Mouse (Mus musculus) MEL (cell line): ENCODE results near the gene Gm10719. TPM values are rescaled to one million over a fixed set of nuclear protein-coding genes. Genes with fewer than 3 reads are reported as not detected.
"Not testable (repeated sequence)": the region's sequence is repeated elsewhere in the genome, so short reads cannot be mapped to it uniquely, and the experiment has no call there.

Experiments used
- DNase-seq: peaks from one replicate; pipeline ENCODE4 v3.0.0; 2011; ENCODE audit warnings: low read depth, low spot score
- H3K27ac ChIP-seq: 2 replicates; pipeline ENCODE4 v1.5.1; 2012; ENCODE audit warnings: low read depth, mild to moderate bottlenecking, control low read depth, low read length, moderate library complexity; ENCODE audit not compliant: control insufficient read depth
- H3K27me3 ChIP-seq, 2 experiments: fragments of 150-350 bp in 1 of 2; sonication (generic) in 1 of 2; 2 replicates each; pipeline ENCODE4 v1.6.1; 2012; ENCODE audit warnings: low read length in 2 of 2, mild to moderate bottlenecking in 2 of 2, improper control_type of control experiment in 1 of 2, moderate library complexity in 1 of 2; ENCODE audit not compliant: insufficient read depth in 2 of 2, control insufficient read depth in 1 of 2
- H3K36me3 ChIP-seq, 2 experiments: 2 replicates each; pipeline ENCODE4 v1.6.1; 2012 to 2014; ENCODE audit warnings: low read length in 2 of 2, improper control_type of control experiment in 1 of 2, inconsistent platforms in 1 of 2, mild to moderate bottlenecking in 1 of 2; ENCODE audit not compliant: insufficient read depth in 2 of 2, control insufficient read depth in 1 of 2
- H3K4me1 ChIP-seq, 2 experiments: fragments of 150-350 bp in 1 of 2; sonication (generic) in 1 of 2; 2 replicates each; pipeline ENCODE4 v1.6.1; 2012; ENCODE audit warnings: low read length in 2 of 2, improper control_type of control experiment in 1 of 2, mild to moderate bottlenecking in 1 of 2; ENCODE audit not compliant: insufficient read depth in 2 of 2, control insufficient read depth in 1 of 2
- H3K4me3 ChIP-seq, 2 experiments: fragments of 150-350 bp in 1 of 2; sonication (generic) in 1 of 2; 2 replicates each; pipeline ENCODE4 v1.5.1; 2012; ENCODE audit warnings: low read depth in 2 of 2, low read length in 2 of 2, mild to moderate bottlenecking in 2 of 2, moderate library complexity in 2 of 2, control low read depth in 1 of 2, improper control_type of control experiment in 1 of 2; ENCODE audit not compliant: control insufficient read depth in 1 of 2, insufficient read depth in 1 of 2
- H3K79me2 ChIP-seq: 2 replicates; pipeline ENCODE4 v1.6.1; 2012; ENCODE audit warnings: mild to moderate bottlenecking, low read length, moderate library complexity; ENCODE audit not compliant: control insufficient read depth, poor library complexity, insufficient read depth
- H3K9ac ChIP-seq: 2 replicates; pipeline ENCODE4 v1.6.1; 2012; ENCODE audit warnings: low read depth, mild to moderate bottlenecking, control low read depth, low read length, moderate library complexity; ENCODE audit not compliant: control insufficient read depth, poor library complexity, severe bottlenecking
- H3K9me3 ChIP-seq: fragments of 150-350 bp; sonication (generic); replicated peaks from 2 replicates; pipeline ENCODE4 v1.6.1; 2012; ENCODE audit warnings: mild to moderate bottlenecking, low read length, improper control_type of control experiment, moderate library complexity; ENCODE audit not compliant: insufficient read depth
- polyA plus RNA-seq, 2 experiments: library from polyadenylated mRNA; stranded (reverse) in 1 of 2; unstranded in 1 of 2; fragments of >175 nt in 1 of 2; fragments of >200 nt in 1 of 2; gene quantifications; 2 replicates each; pipeline versions ENCODE4 v1.2.1 to v1.2.4; 2012; ENCODE audit warnings: low replicate concordance in 2 of 2, low read depth in 1 of 2; ENCODE audit not compliant: insufficient read length in 2 of 2, insufficient read depth in 1 of 2, missing spikeins in 1 of 2
- total RNA-seq: library from RNA; depleted of rRNA; stranded (reverse); fragments of 300-350 nt; gene quantifications from 2 replicates; pipeline ENCODE4 v1.2.3, GENCODE M21; 2012

The Gm10719 gene
- total and polyA plus RNA-seq, 3 experiments: 0.18 to 2.4 TPM; not detected in 1

DNA sequence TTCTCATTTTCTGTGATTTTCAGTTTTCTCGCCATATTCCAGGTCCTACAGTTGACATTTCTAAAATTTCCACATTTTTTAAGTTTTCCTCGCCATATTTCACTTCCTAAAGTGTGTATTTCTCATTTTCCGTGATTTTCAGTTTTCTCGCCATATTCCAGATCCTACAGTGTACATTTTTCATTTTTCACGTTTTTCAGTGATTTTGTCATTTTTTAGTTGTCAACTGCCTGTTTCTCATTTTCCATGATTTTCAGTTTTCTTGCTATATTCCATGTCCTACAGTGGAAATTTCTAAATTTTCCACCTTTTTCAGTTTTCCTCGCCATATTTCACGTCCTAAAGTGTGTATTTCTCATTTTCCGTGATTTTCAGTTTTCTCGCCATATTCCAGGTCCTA, 9.9 kb upstream of the Gm10719 start:
- not testable (repeated sequence) for H3K9me3 ChIP-seq, H3K9ac ChIP-seq, H3K79me2 ChIP-seq, H3K27ac ChIP-seq, H3K4me3 ChIP-seq, H3K36me3 ChIP-seq, H3K27me3 ChIP-seq, H3K4me1 ChIP-seq
- DNase-seq: peak; percentile 67

DNA sequence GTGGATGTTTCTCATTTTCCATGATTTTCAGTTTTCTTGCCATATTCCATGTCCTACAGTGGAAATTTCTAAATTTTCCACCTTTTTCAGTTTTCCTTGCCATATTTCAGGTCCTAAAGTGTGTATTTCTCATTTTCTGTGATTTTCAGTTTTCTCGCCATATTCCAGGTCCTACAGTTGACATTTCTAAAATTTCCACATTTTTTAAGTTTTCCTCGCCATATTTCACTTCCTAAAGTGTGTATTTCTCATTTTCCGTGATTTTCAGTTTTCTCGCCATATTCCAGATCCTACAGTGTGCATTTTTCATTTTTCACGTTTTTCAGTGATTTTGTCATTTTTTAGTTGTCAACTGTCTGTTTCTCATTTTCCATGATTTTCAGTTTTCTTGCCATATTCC, 7.9 kb upstream of the Gm10719 start:
- H3K27ac ChIP-seq, H3K4me3 ChIP-seq, H3K27me3 ChIP-seq, H3K9me3 ChIP-seq, DNase-seq, H3K79me2 ChIP-seq, H3K9ac ChIP-seq, H3K36me3 ChIP-seq, H3K4me1 ChIP-seq: not testable (repeated sequence)

DNA sequence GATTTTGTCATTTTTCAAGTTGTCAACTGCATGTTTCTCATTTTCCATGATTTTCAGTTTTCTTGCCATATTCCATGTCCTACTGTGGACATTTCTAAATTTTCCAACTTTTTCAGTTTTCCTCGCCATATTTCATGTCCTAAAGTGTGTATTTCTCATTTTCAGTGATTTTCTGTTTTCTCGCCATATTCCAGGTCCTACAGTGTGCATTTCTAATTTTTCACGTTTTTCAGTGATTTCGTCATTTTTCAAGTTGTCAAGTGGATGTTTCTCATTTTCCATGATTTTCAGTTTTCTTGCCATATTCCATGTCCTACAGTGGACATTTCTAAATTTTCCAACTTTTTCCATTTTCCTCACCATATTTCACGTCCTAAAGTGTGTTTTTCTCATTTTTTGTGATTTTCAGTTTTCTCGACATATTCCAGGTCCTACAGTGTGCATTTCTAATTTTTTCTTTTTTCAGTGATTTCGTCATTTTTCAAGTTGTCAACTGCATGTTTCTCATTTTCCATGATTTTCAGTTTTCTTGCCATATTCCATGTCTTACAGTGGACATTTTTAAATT, 5.1 kb upstream of the Gm10719 start:
- not testable (repeated sequence) for H3K9ac ChIP-seq, H3K4me1 ChIP-seq, H3K36me3 ChIP-seq, H3K79me2 ChIP-seq, DNase-seq, H3K9me3 ChIP-seq, H3K27me3 ChIP-seq, H3K27ac ChIP-seq, H3K4me3 ChIP-seq

DNA sequence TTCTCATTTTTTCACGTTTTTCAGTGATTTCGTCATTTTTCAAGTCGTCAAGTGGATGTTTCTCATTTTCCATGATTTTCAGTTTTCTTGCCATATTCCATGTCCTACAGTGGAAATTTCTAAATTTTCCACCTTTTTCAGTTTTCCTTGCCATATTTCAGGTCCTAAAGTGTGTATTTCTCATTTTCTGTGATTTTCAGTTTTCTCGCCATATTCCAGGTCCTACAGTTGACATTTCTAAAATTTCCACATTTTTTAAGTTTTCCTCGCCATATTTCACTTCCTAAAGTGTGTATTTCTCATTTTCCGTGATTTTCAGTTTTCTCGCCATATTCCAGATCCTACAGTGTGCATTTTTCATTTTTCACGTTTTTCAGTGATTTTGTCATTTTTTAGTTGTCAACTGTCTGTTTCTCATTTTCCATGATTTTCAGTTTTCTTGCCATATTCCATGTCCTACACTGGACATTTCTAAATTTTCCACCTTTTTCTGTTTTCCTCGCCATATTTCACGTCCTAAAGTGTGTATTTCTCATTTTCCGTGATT, 4.4 kb upstream of the Gm10719 start, which contains the start of gene Gm10721:
Gene Gm10721, plus strand, starts transcription at position 408 of the 547 bp plus-strand sequence.
- H3K27me3 ChIP-seq, H3K4me3 ChIP-seq, DNase-seq, H3K27ac ChIP-seq, H3K9ac ChIP-seq, H3K9me3 ChIP-seq, H3K79me2 ChIP-seq, H3K4me1 ChIP-seq, H3K36me3 ChIP-seq: not testable (repeated sequence)

DNA sequence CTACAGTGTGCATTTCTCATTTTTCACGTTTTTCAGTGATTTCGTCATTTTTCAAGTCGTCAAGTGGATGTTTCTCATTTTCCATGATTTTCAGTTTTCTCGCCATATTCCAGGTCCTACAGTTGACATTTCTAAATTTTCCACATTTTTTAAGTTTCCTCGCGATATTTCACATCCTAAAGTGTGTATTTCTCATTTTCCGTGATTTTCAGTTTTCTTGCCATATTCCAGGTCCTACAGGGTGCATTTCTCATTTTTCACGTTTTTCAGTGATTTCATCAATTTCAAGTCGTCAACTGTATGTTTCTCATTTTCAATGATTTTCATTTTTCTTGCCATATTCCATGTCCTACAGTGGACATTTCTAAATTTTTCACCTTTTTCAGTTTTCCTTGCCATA, 1.9 kb upstream of the Gm10719 start, which contains the start of gene Gm10720:
Gene Gm10720, plus strand, starts transcription at position 301 of the 400 bp plus-strand sequence.
- not testable (repeated sequence) for H3K27ac ChIP-seq

DNA sequence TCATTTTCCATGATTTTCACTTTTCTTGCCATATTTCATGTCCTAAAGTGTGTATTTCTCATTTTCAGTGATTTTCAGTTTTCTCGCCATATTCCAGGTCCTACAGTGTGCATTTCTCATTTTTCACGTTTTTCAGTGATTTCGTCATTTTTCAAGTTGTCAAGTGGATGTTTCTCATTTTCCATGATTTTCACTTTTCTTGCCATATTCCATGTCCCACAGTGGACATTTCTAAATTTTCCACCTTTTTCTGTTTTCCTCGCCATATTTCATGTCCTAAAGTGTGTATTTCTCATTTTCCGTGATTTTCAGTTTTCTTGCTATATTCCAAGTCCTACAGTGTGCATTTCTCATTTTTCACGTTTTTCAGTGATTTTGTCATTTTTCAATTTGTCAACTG, 1.3 kb upstream of the Gm10719 start:
- H3K9me3 ChIP-seq, H3K4me3 ChIP-seq, DNase-seq: not testable (repeated sequence)

More for the DNA sequence above, 1.9 kb upstream of the Gm10719 start, which contains the start of gene Gm10720:
- H3K4me1 ChIP-seq, DNase-seq, H3K27me3 ChIP-seq, H3K9me3 ChIP-seq, H3K9ac ChIP-seq, H3K4me3 ChIP-seq, H3K79me2 ChIP-seq, H3K36me3 ChIP-seq: not testable (repeated sequence)

DNA sequence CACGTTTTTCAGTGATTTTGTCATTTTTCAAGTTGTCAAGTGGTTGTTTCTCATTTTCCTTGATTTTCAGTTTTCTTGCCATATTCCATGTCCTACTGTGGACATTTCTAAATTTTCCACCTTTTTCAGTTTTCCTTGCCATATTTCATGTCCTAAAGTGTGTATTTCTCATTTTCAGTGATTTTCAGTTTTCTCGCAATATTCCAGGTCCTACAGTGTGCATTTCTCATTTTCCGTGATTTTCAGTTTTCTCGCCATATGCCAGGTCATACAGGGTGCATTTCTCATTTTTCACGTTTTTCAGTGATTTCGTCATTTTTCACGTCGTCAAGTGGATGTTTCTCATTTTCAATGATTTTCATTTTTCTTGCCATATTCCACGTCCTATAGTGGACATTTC, 1.7 kb downstream of the Gm10719 start:
- not testable (repeated sequence) for H3K79me2 ChIP-seq, H3K4me3 ChIP-seq, H3K36me3 ChIP-seq, DNase-seq, H3K9me3 ChIP-seq, H3K27me3 ChIP-seq, H3K9ac ChIP-seq, H3K4me1 ChIP-seq, H3K27ac ChIP-seq

More for the DNA sequence above, 1.3 kb upstream of the Gm10719 start:
- H3K9ac ChIP-seq, H3K4me1 ChIP-seq, H3K36me3 ChIP-seq, H3K27me3 ChIP-seq, H3K27ac ChIP-seq, H3K79me2 ChIP-seq: not testable (repeated sequence)
